Mouse (Mus musculus) olfactory bulb, adult 2 months (tissue): Measurements from ENCODE around the gene Irf2bpl.

ENCODE experiments used
- CTCF ChIP-seq: fragments of 200-500 bp; IDR thresholded peaks from 2 replicates; pipeline ENCODE4 v1.5.1; 2012; ENCODE audit warnings: low read depth, mild to moderate bottlenecking, low read length, moderate library complexity; ENCODE audit not compliant: insufficient read depth
- POLR2A ChIP-seq: fragments of 200-500 bp; IDR thresholded peaks from 2 replicates; pipeline ENCODE4 v1.6.1; 2012; ENCODE audit warnings: mild to moderate bottlenecking, low read depth, low read length, moderate library complexity; ENCODE audit not compliant: insufficient read depth

DNA sequence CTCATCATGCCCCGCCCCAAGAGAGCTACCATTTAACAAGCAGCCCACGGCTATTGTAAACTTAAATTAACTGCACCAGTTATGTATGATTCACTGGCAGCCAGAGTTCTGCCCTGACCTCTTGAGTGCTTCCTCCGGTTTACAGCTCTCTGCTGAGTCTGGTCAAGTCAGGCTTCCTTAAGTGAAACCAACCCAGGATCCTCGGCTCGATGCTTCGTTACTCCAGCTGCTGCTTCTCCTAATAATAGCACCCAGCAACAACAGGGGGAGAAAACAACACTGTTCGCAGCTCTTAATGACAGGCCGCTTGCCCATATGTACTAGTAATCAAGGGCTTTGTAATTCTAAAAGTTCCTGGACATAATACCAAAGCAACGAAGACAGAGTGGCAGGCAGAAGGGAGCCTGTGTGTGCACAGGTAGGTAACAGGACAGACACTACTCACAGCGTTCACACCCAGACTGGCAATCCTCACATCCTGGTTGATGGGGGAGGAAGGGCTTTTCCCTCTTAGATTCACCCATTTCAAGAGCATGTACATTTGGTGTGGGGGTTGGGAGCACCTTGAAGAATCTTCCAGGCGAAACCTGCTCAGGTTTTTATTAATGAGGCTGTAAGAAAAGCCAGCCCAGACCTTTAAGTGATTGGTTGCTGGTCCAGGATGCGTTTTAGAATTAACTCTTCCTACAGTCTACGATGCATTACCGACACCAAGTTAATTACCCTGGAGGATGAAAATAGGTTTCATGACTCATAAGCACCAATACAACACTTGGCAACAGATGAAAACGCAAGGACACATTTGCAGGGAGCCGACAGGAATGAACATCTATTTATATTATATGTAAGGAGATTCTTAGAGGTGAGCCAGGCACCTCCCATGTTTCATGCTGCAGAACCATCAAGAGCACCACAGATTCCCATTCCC, 5.9 kb downstream of the Irf2bpl start:
- TF ChIP-seq CTCF, result no peak
- TF ChIP-seq POLR2A, result no peak
